Mouse (Mus musculus) hindbrain, embryonic 13.5 days (tissue): ENCODE data around the gene Slc24a4. TPM values are rescaled to one million over a fixed set of nuclear protein-coding genes. Genes with fewer than 3 reads are reported as not detected.

Experiments used
- ATAC-seq: fragments of 200-750 bp; cut with Nextera tagmentation; 2 replicates; pipeline ENCODE4 v1.8.0; 2017; ENCODE audit warnings: moderate TSS enrichment; ENCODE audit not compliant: low FRiP score
- H3K27ac ChIP-seq: fragments of 300-500 bp; sonication (generic); 2 replicates; pipeline ENCODE4 v1.5.1; 2015; ENCODE audit warnings: inconsistent platforms, mild to moderate bottlenecking, moderate library complexity
- H3K27me3 ChIP-seq: fragments of 300-500 bp; sonication (generic); 2 replicates; pipeline ENCODE4 v1.6.1; 2015; ENCODE audit warnings: mild to moderate bottlenecking, inconsistent platforms
- H3K36me3 ChIP-seq: fragments of 300-500 bp; sonication (generic); 2 replicates; pipeline ENCODE4 v1.6.1; 2015; ENCODE audit warnings: mild to moderate bottlenecking, inconsistent platforms
- H3K4me1 ChIP-seq: fragments of 300-500 bp; sonication (generic); replicated peaks from 2 replicates; pipeline ENCODE4 v1.6.1; 2015; ENCODE audit warnings: inconsistent platforms
- H3K4me2 ChIP-seq: fragments of 300-500 bp; sonication (generic); 2 replicates; pipeline ENCODE4 v1.6.1; 2015; ENCODE audit warnings: inconsistent platforms, mild to moderate bottlenecking, moderate library complexity
- H3K4me3 ChIP-seq: fragments of 300-500 bp; sonication (generic); 2 replicates; pipeline ENCODE4 v1.5.1; 2015; ENCODE audit warnings: mild to moderate bottlenecking, inconsistent platforms
- H3K9ac ChIP-seq: fragments of 300-500 bp; sonication (generic); 2 replicates; pipeline ENCODE4 v1.6.1; 2015; ENCODE audit warnings: mild to moderate bottlenecking, inconsistent platforms
- H3K9me3 ChIP-seq: fragments of 300-500 bp; sonication (generic); 2 replicates; pipeline ENCODE4 v1.6.1; 2016; ENCODE audit warnings: inconsistent platforms
- WGBS: fragments of 180-500 bp; shearing (Covaris S2); methylation state at CpG from one replicate; pipeline ENCODE4 v1.1.7; 2015; 5-methylcytosine and 5-hydroxymethylcytosine counted together
- polyA plus RNA-seq: library from polyadenylated mRNA; unstranded; fragments of >200 nt; fragmentation: Nextera tagmentation; extraction: Ambion mirVana; gene quantifications from 2 replicates; pipeline ENCODE4 v1.2.1, GENCODE M21; 2015

Slc24a4 gene
- polyA plus RNA-seq, 1 experiment from 2014 or later, result 1.7 TPM

DNA sequence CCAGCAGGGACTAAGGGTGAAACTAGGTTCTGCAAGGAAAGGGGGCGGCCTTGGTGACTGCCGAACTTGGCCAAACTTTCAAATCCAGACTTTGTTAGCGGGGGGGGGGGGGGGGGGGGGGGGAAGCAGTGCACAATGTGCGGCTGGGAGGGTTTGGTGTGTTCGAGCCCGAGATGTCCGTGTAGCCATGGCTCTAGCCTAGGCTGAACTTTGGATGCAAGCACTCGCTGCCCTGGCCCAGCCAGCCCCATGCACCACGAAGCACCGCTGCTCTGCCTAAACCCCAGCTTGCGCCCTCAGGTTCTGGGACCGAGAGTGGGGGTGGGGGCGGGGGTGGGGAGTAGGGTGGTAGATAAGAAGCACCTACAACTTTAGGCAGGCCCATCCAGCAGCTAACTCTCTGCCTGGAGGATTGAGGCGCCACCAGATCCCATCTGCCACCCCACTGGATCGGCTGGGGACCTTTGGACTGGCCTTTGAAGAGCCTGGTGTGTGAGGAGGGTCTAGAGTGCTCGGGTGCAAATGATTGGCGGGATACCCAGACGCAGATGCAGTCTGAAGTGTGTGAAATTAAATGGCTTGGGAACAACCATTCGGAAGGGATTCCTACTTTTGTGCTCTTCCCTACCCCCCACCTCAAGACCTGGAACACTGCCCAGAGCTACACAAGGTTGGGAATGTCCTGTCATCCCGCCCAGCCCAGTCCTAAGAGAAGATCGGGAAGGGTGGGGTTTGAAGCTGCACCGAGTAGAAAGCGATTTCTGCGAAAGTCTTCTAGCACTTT, 155.1 kb downstream of the Slc24a4 start:
- H3K4me2 ChIP-seq, result peak overlapping the region; percentile 95
- H3K36me3 ChIP-seq, result no peaks in the 10 kb centered on the region
- H3K9me3 ChIP-seq, result peaks cover under 1% of the 10 kb centered on the region; the same call in 1 of the 2 replicates
- peaks cover 51% of the 10 kb centered on the region for H3K4me1 ChIP-seq
- H3K27ac ChIP-seq, result peak overlapping the region; percentile 64
- peak overlapping the region; percentile 76 for H3K9ac ChIP-seq
- ATAC-seq, result peak; percentile 57
- H3K4me3 ChIP-seq, result peak overlapping the region; percentile 54
- 6% methylated on average over 24 of the region's 24 CpGs for WGBS
- peaks cover 26% of the 10 kb centered on the region for H3K27me3 ChIP-seq

DNA sequence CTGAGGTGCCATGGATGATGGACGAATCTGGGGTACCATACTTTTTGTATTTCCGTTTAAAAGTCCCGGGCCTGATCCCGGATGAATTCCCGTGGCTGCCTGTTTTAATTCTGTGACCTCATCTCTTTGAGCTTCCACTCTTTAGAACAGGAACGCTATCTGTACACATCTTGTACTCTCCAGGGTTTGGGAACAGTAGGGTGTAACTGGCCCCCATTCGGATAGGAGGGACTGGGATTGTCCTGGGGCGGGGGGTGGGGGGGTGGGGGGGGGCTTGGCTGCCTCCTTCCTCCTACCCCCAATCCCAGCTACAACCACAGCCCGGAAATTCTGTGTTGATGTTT, 155.7 kb downstream of the Slc24a4 start:
- H3K9me3 ChIP-seq, result no peaks in the 10 kb centered on the region; the same call in 1 of the 2 replicates
- H3K27ac ChIP-seq, result no peak overlapping the region
- H3K27me3 ChIP-seq, result peaks cover 26% of the 10 kb centered on the region
- 40% methylated on average over 9 of the region's 9 CpGs for WGBS
- no peak overlapping the region for H3K9ac ChIP-seq
- peaks cover 56% of the 10 kb centered on the region for H3K4me1 ChIP-seq
- no peaks in the 10 kb centered on the region for H3K36me3 ChIP-seq
- ATAC-seq, result no peak
- H3K4me3 ChIP-seq, result peak overlapping the region; percentile 54; the same call in 1 of the 2 replicates
- peak overlapping the region; percentile 95 for H3K4me2 ChIP-seq

DNA sequence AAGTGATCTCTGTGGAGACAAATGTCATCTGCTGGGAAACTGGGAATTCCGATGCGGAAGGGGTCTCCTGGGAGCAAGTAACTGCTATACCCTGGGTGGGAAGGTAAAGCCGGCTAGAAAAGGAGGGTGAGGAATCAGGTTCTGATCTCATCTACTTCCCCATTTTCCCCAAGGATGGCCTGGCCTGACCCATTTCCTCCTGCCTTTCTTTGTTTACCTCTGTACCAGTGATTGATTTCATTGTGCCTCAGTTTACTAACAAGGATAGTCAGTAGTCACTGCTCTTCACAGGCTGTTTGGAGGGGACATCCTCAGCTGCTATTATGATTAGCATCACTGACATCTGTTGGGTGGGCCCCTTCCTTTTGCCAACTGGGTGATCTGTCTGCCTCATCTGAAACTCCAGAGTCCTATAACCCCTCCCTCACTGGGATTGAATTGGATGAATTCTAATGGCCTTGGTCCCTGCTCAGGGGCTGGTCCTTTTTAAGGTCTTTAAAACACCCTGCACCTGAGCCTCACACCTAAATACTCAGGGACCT, 156.2 kb downstream of the Slc24a4 start:
- Histone ChIP-seq H3K27ac (no peak overlapping the region), H3K4me1 (peaks cover 60% of the 10 kb centered on the region), H3K4me2 (peak overlapping the region; percentile 95), H3K4me3 (no peak overlapping the region), H3K9me3 (no peaks in the 10 kb centered on the region; the same call in 1 of the 2 replicates), H3K36me3 (no peaks in the 10 kb centered on the region), H3K27me3 (peaks cover 26% of the 10 kb centered on the region), H3K9ac (no peak overlapping the region)
- ATAC-seq, result no peak
- WGBS, result 38% methylated on average over 3 of the region's 3 CpGs

DNA sequence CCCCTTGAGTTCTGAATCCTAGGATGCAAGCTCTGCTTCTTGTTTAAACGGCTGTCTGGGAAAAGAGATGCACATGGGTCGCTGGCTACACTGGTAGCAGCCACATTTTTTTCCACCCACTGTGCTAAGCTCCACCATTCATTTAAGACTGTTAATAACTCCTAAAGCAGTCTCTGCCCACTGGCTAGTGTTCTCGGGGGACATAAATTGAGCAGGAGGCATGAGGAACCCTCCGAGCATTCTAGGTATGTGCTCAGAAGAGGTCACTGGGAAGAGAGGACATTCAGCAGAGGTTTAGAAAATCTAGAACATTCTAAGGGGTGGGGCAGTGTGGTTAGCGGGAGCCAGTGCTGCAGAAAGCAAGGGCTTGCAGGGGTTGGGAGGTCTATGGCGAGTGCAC, 156.8 kb downstream of the Slc24a4 start:
- no peak for ATAC-seq
- Histone ChIP-seq H3K4me1 (peaks cover 62% of the 10 kb centered on the region), H3K27ac (no peak overlapping the region), H3K4me2 (no peak overlapping the region), H3K36me3 (no peaks in the 10 kb centered on the region), H3K27me3 (peaks cover 26% of the 10 kb centered on the region), H3K9me3 (no peaks in the 10 kb centered on the region; the same call in 1 of the 2 replicates), H3K9ac (no peak overlapping the region), H3K4me3 (no peak overlapping the region)
- WGBS, result 77% methylated on average over 6 of the region's 6 CpGs

DNA sequence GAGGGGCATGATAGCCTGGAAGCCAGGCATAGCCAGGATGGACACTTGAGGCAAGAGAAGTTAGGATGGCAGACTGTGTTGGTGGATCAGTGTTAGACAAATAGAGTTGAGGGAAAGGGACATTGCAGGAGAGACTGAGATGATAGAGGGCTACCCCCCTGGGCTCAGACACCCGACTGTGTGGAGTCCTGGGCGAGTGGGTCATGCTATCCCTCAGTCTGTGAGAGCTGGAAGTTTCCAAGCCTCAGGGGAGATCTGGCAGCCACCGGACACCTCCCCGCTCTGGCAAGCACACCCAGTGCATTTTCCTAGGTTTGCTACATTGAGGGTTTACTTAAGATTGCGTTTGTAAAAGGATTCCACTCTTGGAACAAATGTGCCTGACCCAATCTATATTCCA, 157.2 kb downstream of the Slc24a4 start:
- no peaks in the 10 kb centered on the region for H3K36me3 ChIP-seq
- 86% methylated on average over 5 of the region's 5 CpGs for WGBS
- H3K27me3 ChIP-seq, result peaks cover 26% of the 10 kb centered on the region
- no peak overlapping the region for H3K9ac ChIP-seq
- H3K27ac ChIP-seq, result no peak overlapping the region
- H3K9me3 ChIP-seq, result no peaks in the 10 kb centered on the region; the same call in 1 of the 2 replicates
- H3K4me3 ChIP-seq, result no peak overlapping the region
- no peak overlapping the region for H3K4me2 ChIP-seq
- no peak for ATAC-seq
- H3K4me1 ChIP-seq, result peaks cover 62% of the 10 kb centered on the region

DNA sequence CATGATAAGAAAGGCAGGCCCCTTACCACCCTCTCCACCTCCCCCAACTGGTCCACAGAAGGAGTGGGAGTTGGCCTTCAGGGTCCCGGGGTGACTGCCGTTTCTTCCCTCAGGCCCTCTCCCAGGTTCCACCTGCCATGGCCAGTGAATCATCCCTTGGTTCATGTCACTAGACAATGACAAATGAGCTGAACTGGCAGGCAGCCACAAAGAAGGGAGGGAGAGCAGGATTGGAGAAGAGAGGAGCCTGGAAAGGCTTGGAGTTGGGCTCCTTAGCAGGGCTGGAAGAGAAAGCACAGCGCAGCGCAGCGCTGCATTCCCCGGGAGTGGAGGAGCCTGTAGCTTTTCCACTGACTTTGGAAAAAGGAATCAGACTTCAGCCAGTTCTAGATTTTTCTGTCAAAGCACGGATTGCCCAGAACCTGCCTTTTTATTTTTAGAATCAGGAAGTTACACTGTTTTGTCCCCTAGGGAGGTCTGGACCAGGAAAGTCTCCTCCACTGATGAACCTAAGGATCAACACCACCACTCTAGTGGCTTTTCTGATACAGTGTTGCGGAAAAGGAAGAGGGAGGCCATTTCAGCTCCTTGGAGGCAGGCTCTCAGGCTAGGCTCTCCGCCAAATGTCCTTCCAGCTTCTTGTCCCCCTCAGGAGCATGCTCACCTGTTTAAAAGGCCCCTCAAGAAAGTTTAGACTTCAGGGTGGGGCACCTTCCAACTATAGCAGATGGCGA, 158.3 kb downstream of the Slc24a4 start:
- ATAC-seq, result peak; percentile 37
- WGBS, result 59% methylated on average over 10 of the region's 10 CpGs
- Histone ChIP-seq H3K36me3 (no peaks in the 10 kb centered on the region), H3K4me1 (peaks cover 62% of the 10 kb centered on the region), H3K9ac (no peak overlapping the region), H3K4me2 (no peak overlapping the region), H3K27ac (peak overlapping the region; percentile 62; the same call in 1 of the 2 replicates), H3K4me3 (no peak overlapping the region), H3K27me3 (peaks cover 26% of the 10 kb centered on the region), H3K9me3 (no peaks in the 10 kb centered on the region; the same call in 1 of the 2 replicates)

DNA sequence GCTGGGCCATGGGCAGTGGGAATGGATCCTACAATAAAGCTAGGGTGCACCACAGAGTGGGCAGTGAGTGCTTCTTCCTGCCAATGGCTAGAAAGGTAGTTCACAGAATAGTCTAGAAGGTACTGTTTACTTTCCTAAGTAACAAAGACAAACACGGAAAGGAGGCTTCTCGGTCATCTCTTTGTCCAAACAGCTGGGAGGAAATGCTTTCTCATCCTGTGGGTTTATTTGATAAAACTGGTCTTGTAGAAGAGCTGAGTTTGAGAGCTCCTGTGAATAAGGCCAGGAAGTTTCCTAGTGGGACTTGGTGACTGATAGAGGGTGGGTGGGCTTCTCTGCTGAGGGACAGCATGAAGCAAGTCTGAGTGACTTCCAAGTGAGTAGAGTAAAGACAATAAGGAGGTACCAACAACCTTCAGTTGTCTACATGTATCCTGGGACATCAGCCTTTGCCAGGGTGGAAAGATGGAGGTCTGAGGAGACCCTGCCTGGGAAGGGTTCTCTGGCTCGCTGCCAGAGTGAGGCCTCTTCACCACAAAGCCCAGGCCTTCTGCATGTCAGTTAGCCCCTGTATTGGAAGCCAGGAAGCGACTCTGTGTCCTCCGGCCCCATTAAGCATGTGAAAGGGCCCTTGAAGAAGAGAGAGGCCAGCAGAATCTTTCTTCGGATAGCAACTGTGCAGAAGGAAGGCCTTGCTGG, 159.5 kb downstream of the Slc24a4 start:
- no peak overlapping the region for H3K4me3 ChIP-seq
- ATAC-seq, result no peak
- WGBS, result 67% methylated on average over 6 of the region's 6 CpGs
- no peak overlapping the region for H3K27ac ChIP-seq
- peaks cover 55% of the 10 kb centered on the region for H3K4me1 ChIP-seq
- H3K27me3 ChIP-seq, result peaks cover 16% of the 10 kb centered on the region
- H3K36me3 ChIP-seq, result no peaks in the 10 kb centered on the region
- H3K9ac ChIP-seq, result no peak overlapping the region
- no peak overlapping the region for H3K4me2 ChIP-seq
- no peaks in the 10 kb centered on the region for H3K9me3 ChIP-seq

DNA sequence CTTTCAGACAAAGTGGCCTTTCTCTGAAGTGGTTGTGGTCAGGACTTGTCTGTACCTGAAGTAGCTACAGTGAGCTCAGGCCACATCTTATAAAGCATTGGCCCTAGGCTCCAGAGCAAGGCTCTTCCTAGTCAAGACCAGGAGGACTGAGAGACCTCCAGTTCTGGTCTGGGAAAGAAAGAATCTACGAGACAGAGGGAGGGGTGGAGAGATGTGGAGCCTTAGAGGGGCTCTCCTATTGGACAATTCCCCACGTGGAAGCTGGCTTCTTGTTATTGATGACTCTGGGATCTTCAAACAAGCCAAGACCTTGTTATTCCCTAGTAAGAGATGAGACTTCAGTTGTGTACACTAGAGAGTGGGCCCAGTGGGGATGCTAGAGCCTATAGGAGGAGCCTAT, 160.3 kb downstream of the Slc24a4 start:
- no peaks in the 10 kb centered on the region for H3K9me3 ChIP-seq
- 35% methylated on average over 2 of the region's 2 CpGs for WGBS
- peaks cover 16% of the 10 kb centered on the region for H3K27me3 ChIP-seq
- peaks cover 47% of the 10 kb centered on the region for H3K4me1 ChIP-seq
- no peak overlapping the region for H3K4me3 ChIP-seq
- H3K4me2 ChIP-seq, result no peak overlapping the region
- H3K27ac ChIP-seq, result no peak overlapping the region
- no peak for ATAC-seq
- no peaks in the 10 kb centered on the region for H3K36me3 ChIP-seq
- H3K9ac ChIP-seq, result no peak overlapping the region

DNA sequence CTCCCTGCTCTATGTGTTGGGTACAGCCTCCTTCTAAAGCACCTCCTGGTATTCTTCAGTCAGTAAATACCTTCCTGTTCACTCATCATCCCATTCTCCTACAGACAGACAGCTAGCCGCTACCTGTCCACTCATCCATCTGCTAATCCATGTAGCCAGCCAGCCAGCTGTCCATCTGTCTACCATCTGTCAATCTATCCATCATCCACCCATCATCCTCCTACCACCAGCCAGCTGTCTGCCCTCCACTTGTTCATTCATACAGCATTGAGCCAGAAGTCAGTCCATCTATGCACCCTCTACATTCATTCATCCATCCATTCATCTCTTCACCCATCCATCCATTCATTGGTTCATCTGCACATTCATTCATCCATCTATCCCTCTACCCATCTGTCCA, 161.0 kb downstream of the Slc24a4 start:
- Histone ChIP-seq H3K4me1 (peaks cover 40% of the 10 kb centered on the region), H3K36me3 (no peaks in the 10 kb centered on the region), H3K9ac (no peak overlapping the region), H3K9me3 (no peaks in the 10 kb centered on the region), H3K27me3 (peaks cover 13% of the 10 kb centered on the region), H3K4me2 (no peak overlapping the region), H3K27ac (no peak overlapping the region), H3K4me3 (no peak overlapping the region)
- ATAC-seq, result no peak
- 79% methylated on average over 1 of the region's 1 CpGs for WGBS

DNA sequence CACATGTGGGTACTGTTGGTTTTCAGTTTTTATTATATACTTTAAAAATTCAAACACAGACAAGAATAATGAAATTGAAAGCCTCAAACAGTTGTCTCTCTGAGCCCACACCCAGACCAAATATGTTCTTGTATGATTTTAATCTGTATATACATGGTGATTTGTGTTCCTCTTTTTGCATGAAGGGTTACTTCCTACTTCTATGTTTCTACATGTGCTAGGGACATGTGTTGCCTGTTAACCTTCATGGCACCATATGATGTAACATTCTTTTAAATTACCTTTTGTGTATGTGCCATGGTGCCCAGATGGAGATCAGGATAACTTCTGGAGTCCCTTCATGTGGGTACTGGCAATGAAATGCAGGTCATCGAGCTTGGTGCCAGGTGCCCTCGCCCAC, 162.1 kb downstream of the Slc24a4 start:
- H3K9ac ChIP-seq, result no peak overlapping the region
- WGBS, result 94% methylated on average over 2 of the region's 2 CpGs
- peaks cover 2% of the 10 kb centered on the region; the same call in 1 of the 2 replicates for H3K27me3 ChIP-seq
- peaks cover 38% of the 10 kb centered on the region for H3K4me1 ChIP-seq
- no peak overlapping the region for H3K4me3 ChIP-seq
- no peak for ATAC-seq
- H3K9me3 ChIP-seq, result no peaks in the 10 kb centered on the region
- H3K36me3 ChIP-seq, result no peaks in the 10 kb centered on the region
- no peak overlapping the region for H3K27ac ChIP-seq
- H3K4me2 ChIP-seq, result no peak overlapping the region

DNA sequence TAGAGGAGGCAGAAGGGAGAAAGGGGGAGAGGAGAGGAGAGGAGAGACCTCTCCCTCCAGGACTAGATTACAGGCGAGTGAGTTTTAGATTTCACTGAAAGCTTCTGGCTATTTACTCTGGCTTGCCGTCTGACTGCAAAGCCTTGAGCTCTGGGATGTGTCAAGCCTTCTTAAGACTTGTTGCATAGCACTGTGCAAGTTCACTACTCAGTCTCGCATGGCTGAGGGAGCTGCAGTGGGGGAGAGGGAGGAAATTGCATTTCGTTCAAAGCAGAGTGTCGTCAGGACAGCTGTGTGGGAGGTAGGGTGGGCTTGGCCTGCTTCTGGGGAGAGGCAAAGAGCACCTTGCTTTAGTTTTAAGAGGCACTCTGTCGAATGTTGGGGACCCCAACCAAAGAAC, 163.2 kb downstream of the Slc24a4 start:
- ATAC-seq, result no peak
- WGBS, result 60% methylated on average over 6 of the region's 6 CpGs

More for the DNA sequence above, 163.2 kb downstream of the Slc24a4 start:
- Histone ChIP-seq H3K9me3 (no peaks in the 10 kb centered on the region), H3K27me3 (no peaks in the 10 kb centered on the region), H3K4me3 (no peak overlapping the region), H3K4me1 (peaks cover 31% of the 10 kb centered on the region), H3K9ac (no peak overlapping the region), H3K4me2 (no peak overlapping the region), H3K27ac (no peak overlapping the region), H3K36me3 (no peaks in the 10 kb centered on the region)
